Mouse (Mus musculus): ENCODE results near the gene Hspg2. TPM values are rescaled to one million over a fixed set of nuclear protein-coding genes. Genes with fewer than 3 reads are reported as not detected.

Hspg2 gene
- total RNA-seq, 1 experiment = 226 TPM

GRCm38 (mm10) chr4:137467525-137467924, 1.0 kb upstream of the Hspg2 start:
- TF ChIP-seq CHD2 (IDR thresholded peaks at IDR 0.05; ENCODE audit: low read depth, low read length) (no peak), ZC3H11A (IDR thresholded peaks at IDR 0.05; ENCODE audit: borderline replicate concordance, low read depth, low read length) (no peak), HCFC1 (IDR thresholded peaks at IDR 0.05; ENCODE audit: borderline replicate concordance, insufficient read depth, low read length) (no peak), MAFK (IDR thresholded peaks at IDR 0.05; ENCODE audit: insufficient read depth, low read depth, low read length) (no peak), ZNF384 (IDR thresholded peaks at IDR 0.05; ENCODE audit: low read depth, low read length) (no peak)
- H3K9ac ChIP-seq (ENCODE audit: insufficient read depth, low read depth, low read length, poor library complexity, severe bottlenecking) = no peak overlapping the region
- DNase-seq (ENCODE audit: low read depth, low spot score) = no peak
- no peaks in the 10 kb centered on the region for H3K36me3 ChIP-seq (ENCODE audit: control insufficient read depth, insufficient read depth, low read length, poor library complexity, severe bottlenecking)
- no peak overlapping the region for H3K4me3 ChIP-seq (ENCODE audit: insufficient read depth in 1 of 2, low read depth in 1 of 2, low read length in 2 of 2, poor library complexity in 1 of 2, severe bottlenecking in 1 of 2)
- H3K9me3 ChIP-seq (ENCODE audit: control insufficient read depth, insufficient read depth, low read depth, low read length) = no peaks in the 10 kb centered on the region
- H3K27ac ChIP-seq (ENCODE audit: insufficient read depth, low read depth, low read length, poor library complexity, severe bottlenecking) = no peak overlapping the region
- in situ Hi-C loops (cut with MboI; ENCODE audit: low sequenced_read_pairs in 2 of 2, unreplicated experiment in 2 of 2) = no loop called here
- H3K4me1 ChIP-seq (ENCODE audit: control insufficient read depth in 2 of 2, insufficient read depth in 2 of 2, low read length in 2 of 2, poor library complexity in 1 of 2) = peaks cover 4 to 24% of the 10 kb centered on the region in 2 experiments

- peaks cover 3% of the 10 kb centered on the region; the same call in 1 of the 2 replicates for H3K36me3 ChIP-seq (ENCODE audit: control insufficient read depth, insufficient read depth, low read length, poor library complexity, severe bottlenecking)
- H3K9me3 ChIP-seq (ENCODE audit: control insufficient read depth, insufficient read depth, low read depth, low read length) = no peaks in the 10 kb centered on the region
- no peak for DNase-seq (ENCODE audit: low read depth, low spot score)
- peak overlapping the region; percentile 82 to 96 for H3K4me3 ChIP-seq (ENCODE audit: insufficient read depth in 1 of 2, low read depth in 1 of 2, low read length in 2 of 2, poor library complexity in 1 of 2, severe bottlenecking in 1 of 2)
- peak overlapping the region; percentile 89 for H3K27ac ChIP-seq (ENCODE audit: insufficient read depth, low read depth, low read length, poor library complexity, severe bottlenecking)
- TF ChIP-seq CHD2 (IDR thresholded peaks at IDR 0.05; ENCODE audit: low read depth, low read length) (no peak), ZNF384 (IDR thresholded peaks at IDR 0.05; ENCODE audit: low read depth, low read length) (no peak), MAFK (IDR thresholded peaks at IDR 0.05; ENCODE audit: insufficient read depth, low read depth, low read length) (no peak), ZC3H11A (IDR thresholded peaks at IDR 0.05; ENCODE audit: borderline replicate concordance, low read depth, low read length) (no peak), HCFC1 (IDR thresholded peaks at IDR 0.05; ENCODE audit: borderline replicate concordance, insufficient read depth, low read length) (no peak)
- H3K4me1 ChIP-seq (ENCODE audit: control insufficient read depth in 2 of 2, insufficient read depth in 2 of 2, low read length in 2 of 2, poor library complexity in 1 of 2) = peaks cover 4 to 32% of the 10 kb centered on the region in 2 experiments
- H3K9ac ChIP-seq (ENCODE audit: insufficient read depth, low read depth, low read length, poor library complexity, severe bottlenecking) = peak overlapping the region; percentile 86
- in situ Hi-C loops (cut with MboI; ENCODE audit: low sequenced_read_pairs in 2 of 2, unreplicated experiment in 2 of 2) = no loop called here
Measured at GRCm38 (mm10) chr4:137469081-137469844, 694 bp downstream of the Hspg2 start.

DNA sequence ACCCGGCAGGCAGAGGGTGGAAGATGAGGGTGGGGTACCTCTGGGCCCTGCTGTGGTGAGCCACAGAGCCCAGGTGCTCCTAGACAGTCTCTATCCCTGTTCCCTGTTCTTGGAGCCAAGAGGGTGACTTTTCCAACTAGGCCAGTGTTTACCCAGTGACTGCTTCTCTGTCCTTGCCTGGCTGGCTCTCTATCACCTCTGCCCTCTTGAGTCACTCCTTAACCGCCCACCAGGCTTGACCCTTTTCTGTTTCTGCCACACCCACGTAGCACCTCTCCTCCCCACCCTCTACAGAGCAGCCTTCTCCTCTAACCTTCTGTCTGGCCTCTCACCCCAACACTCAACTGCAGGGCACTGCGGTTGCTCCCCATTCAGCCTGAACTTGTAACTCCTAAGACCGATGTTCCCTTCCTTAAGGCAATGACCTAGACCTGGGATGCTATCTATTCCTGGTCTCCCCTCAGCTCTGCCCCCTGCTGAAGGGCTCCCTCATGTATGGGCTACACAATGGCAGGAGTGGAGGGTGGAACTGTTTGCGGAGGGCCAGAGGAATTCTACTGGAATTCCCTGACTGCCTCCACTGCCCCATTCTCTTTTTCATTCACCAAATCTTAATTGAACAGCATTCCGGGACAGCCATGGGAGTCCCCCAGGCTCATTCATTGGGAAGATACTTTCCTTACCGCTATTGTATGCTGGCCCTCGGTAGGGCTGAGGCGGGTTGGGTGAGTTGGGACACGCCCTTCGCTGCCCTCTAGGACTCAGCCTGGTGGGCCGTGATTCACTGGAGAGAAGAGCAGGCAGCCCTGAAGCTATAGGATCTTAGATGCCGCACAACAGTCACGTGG, 1.5 kb downstream of the Hspg2 start:
- peak; percentile 81 for DNase-seq (ENCODE audit: low read depth, low spot score)
- peaks cover 3% of the 10 kb centered on the region; the same call in 1 of the 2 replicates for H3K36me3 ChIP-seq (ENCODE audit: control insufficient read depth, insufficient read depth, low read length, poor library complexity, severe bottlenecking)
- peaks cover 4 to 36% of the 10 kb centered on the region in 2 experiments for H3K4me1 ChIP-seq (ENCODE audit: control insufficient read depth in 2 of 2, insufficient read depth in 2 of 2, low read length in 2 of 2, poor library complexity in 1 of 2)
- H3K27ac ChIP-seq (ENCODE audit: insufficient read depth, low read depth, low read length, poor library complexity, severe bottlenecking) = peak overlapping the region; percentile 89
- in situ Hi-C loops (cut with MboI; ENCODE audit: low sequenced_read_pairs in 2 of 2, unreplicated experiment in 2 of 2) = no loop called here
- TF ChIP-seq CHD2 (IDR thresholded peaks at IDR 0.05; ENCODE audit: low read depth, low read length) (peak; percentile 58; the same call in 1 of the 2 replicates), MAFK (IDR thresholded peaks at IDR 0.05; ENCODE audit: insufficient read depth, low read depth, low read length) (no peak), HCFC1 (IDR thresholded peaks at IDR 0.05; ENCODE audit: borderline replicate concordance, insufficient read depth, low read length) (peak; percentile 50; the same call in 1 of the 2 replicates)
- peak overlapping the region; percentile 82 to 96 for H3K4me3 ChIP-seq (ENCODE audit: insufficient read depth in 1 of 2, low read depth in 1 of 2, low read length in 2 of 2, poor library complexity in 1 of 2, severe bottlenecking in 1 of 2)
- H3K9me3 ChIP-seq (ENCODE audit: control insufficient read depth, insufficient read depth, low read depth, low read length) = no peaks in the 10 kb centered on the region
- peak overlapping the region; percentile 86 for H3K9ac ChIP-seq (ENCODE audit: insufficient read depth, low read depth, low read length, poor library complexity, severe bottlenecking)

- peak overlapping the region; percentile 69 for H3K9ac ChIP-seq (ENCODE audit: insufficient read depth, low read depth, low read length, poor library complexity, severe bottlenecking)
- peak overlapping the region; percentile 87 for H3K27ac ChIP-seq (ENCODE audit: insufficient read depth, low read depth, low read length, poor library complexity, severe bottlenecking)
- H3K36me3 ChIP-seq (ENCODE audit: control insufficient read depth, insufficient read depth, low read length, poor library complexity, severe bottlenecking) = peaks cover 3% of the 10 kb centered on the region; the same call in 1 of the 2 replicates
- TF ChIP-seq ZNF384 (IDR thresholded peaks at IDR 0.05; ENCODE audit: low read depth, low read length) (no peak), CHD2 (IDR thresholded peaks at IDR 0.05; ENCODE audit: low read depth, low read length) (no peak), MAFK (IDR thresholded peaks at IDR 0.05; ENCODE audit: insufficient read depth, low read depth, low read length) (no peak), ZC3H11A (IDR thresholded peaks at IDR 0.05; ENCODE audit: borderline replicate concordance, low read depth, low read length) (no peak), HCFC1 (IDR thresholded peaks at IDR 0.05; ENCODE audit: borderline replicate concordance, insufficient read depth, low read length) (no peak)
- in situ Hi-C loops (cut with MboI; ENCODE audit: low sequenced_read_pairs in 2 of 2, unreplicated experiment in 2 of 2) = no loop called here
- H3K4me3 ChIP-seq (ENCODE audit: insufficient read depth in 1 of 2, low read depth in 1 of 2, low read length in 2 of 2, poor library complexity in 1 of 2, severe bottlenecking in 1 of 2) = peak overlapping the region; percentile 82 to 96
- no peak for DNase-seq (ENCODE audit: low read depth, low spot score)
- peaks cover 4 to 40% of the 10 kb centered on the region in 2 experiments for H3K4me1 ChIP-seq (ENCODE audit: control insufficient read depth in 2 of 2, insufficient read depth in 2 of 2, low read length in 2 of 2, poor library complexity in 1 of 2)
- no peaks in the 10 kb centered on the region for H3K9me3 ChIP-seq (ENCODE audit: control insufficient read depth, insufficient read depth, low read depth, low read length)
Measured at GRCm38 (mm10) chr4:137470701-137471317, 2.2 kb downstream of the Hspg2 start.

All from ES-E14 (cell line).